Mouse (Mus musculus): ENCODE measurements around the gene Pglyrp1. TPM values are rescaled to one million over a fixed set of nuclear protein-coding genes. Genes with fewer than 3 reads are reported as not detected.

Pglyrp1 gene
- total RNA-seq, 4 experiments from 2014 or later, result 9.4 to 15.3 (median 12.8) TPM

- DNase-seq (ENCODE audit: low spot score in 2 of 2), result peak in 1 of 2 experiments; percentile 58
Observed at GRCm38 (mm10) chr7:18926041-18926790, 55.1 kb downstream of the Pglyrp1 start.

GRCm38 (mm10) chr7:18926911-18927310, 55.8 kb downstream of the Pglyrp1 start:
- DNase-seq (ENCODE audit: low spot score in 2 of 2), result no peak

DNA sequence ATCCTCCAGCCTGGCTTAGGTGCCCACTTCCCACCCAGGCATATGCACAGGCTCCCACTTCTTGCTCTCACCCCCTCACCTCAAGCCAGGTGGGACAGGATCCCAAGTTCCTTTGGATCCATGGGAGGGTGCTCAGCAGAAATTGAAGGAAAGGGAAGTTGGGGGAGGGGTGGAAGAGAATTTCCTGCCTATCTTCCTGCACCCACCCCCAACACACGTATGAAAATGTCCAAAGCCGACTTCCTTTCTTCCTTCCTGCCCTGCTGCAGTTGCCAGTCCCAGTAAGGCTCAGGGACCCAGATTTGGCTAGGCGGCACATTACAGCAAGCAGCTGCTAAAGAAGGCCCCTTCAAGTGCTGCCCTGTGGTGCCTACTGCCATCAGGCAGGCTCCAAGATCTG, 56.6 kb downstream of the Pglyrp1 start:
- DNase-seq (ENCODE audit: low spot score in 2 of 2), result no peak

Other genes with a start within 250 kb of the Pglyrp1 start
- gene Psg21, start 214.6 kb upstream of the Pglyrp1 start, total RNA-seq (2022), result not detected
- gene Psg20, start 185.1 kb upstream of the Pglyrp1 start, total RNA-seq (2022), result under 1 TPM in 1 of 4 experiments, not detected in 3; 0.26 TPM
- gene Psg22, start 153.2 kb upstream of the Pglyrp1 start, total RNA-seq (2022), result not detected
- gene Psg19, start 72.8 kb upstream of the Pglyrp1 start, total RNA-seq (2022), result not detected
- gene Psg17, start 49.7 kb upstream of the Pglyrp1 start, total RNA-seq (2022), result not detected
- 1 to 10 TPM; 1.5 to 2.2 (median 1.9) TPM for gene Mill2, start 31.4 kb upstream of the Pglyrp1 start, total RNA-seq (2022)
- gene Ccdc61, start 39.1 kb downstream of the Pglyrp1 start, total RNA-seq (2022), result 10 to 100 TPM; 11.5 to 12.8 (median 12.2) TPM
- 10 to 100 TPM; 67.1 to 75.1 (median 69.9) TPM for gene Nova2, start 54.6 kb downstream of the Pglyrp1 start, total RNA-seq (2022)
- gene Nanos2, start 116.1 kb downstream of the Pglyrp1 start, total RNA-seq (2022), result 1 to 10 TPM in 2 of 4 experiments, under 1 TPM in 2; 0.53 to 1.3 (median 1.0) TPM
- gene Mypop, start 119.9 kb downstream of the Pglyrp1 start, total RNA-seq (2022), result 10 to 100 TPM; 54.2 to 60.5 (median 57.6) TPM
- 10 to 100 TPM; 51.2 to 54.1 (median 53.2) TPM for gene Irf2bp1, start 132.7 kb downstream of the Pglyrp1 start, total RNA-seq (2022)
- gene Foxa3, start 152.2 kb downstream of the Pglyrp1 start, total RNA-seq (2022), result not detected
- gene Sympk, start 153.0 kb downstream of the Pglyrp1 start, total RNA-seq (2022), result 100 to 1,000 TPM; 104 to 113 (median 111) TPM
- under 1 TPM in 3 of 4 experiments, not detected in 1; 0.24 to 0.79 (median 0.32) TPM for gene Rsph6a, start 183.4 kb downstream of the Pglyrp1 start, total RNA-seq (2022)
- 100 to 1,000 TPM; 139 to 148 (median 143) TPM for gene Dmwd, start 204.9 kb downstream of the Pglyrp1 start, total RNA-seq (2022)
- gene Dmpk, start 212.5 kb downstream of the Pglyrp1 start, total RNA-seq (2022), result 10 to 100 TPM; 25.0 to 39.7 (median 31.6) TPM
- 1 to 10 TPM; 2.0 to 2.5 (median 2.3) TPM for gene Six5, start 223.3 kb downstream of the Pglyrp1 start, total RNA-seq (2022)
- gene Gm4969, start 247.0 kb downstream of the Pglyrp1 start, total RNA-seq (2022), result under 1 TPM in 3 of 4 experiments, not detected in 1; 0.37 to 0.68 (median 0.48) TPM
- 10 to 100 TPM; 13.2 to 15.7 (median 14.2) TPM for gene Fbxo46, start 248.5 kb downstream of the Pglyrp1 start, total RNA-seq (2022)